In genomic region chr13:58057953-58058870, GRCm38 (mm10) we compare ENCODE assay signal across 8 mouse cellular contexts. TPM values are rescaled to one million over a fixed set of nuclear protein-coding genes. Genes with fewer than 3 reads are reported as not detected.
DNase-seq lines count a peak whose midpoint lies in the region; ATAC-seq and TF ChIP-seq lines count a peak whose summit lies in the region.

No protein-coding gene starts in this region.

- no peaks in the 10 kb centered on the region for H3K36me3 ChIP-seq in heart, adult 2 months (ENCODE audit: control insufficient read depth, insufficient read depth, low read length)
- H3K36me3 ChIP-seq in liver, embryonic 16.5 days (ENCODE audit: control insufficient read depth, insufficient read depth) = no peaks in the 10 kb centered on the region
- no peaks in the 10 kb centered on the region for H3K36me3 ChIP-seq in stomach, embryonic 16.5 days (ENCODE audit: control insufficient read depth, insufficient read depth, low read length)

- H3K4me3 ChIP-seq in heart, adult 2 months = no peak overlapping the region
- no peak overlapping the region for H3K4me3 ChIP-seq in liver, embryonic 16.5 days (ENCODE audit: low read depth, low read length)
- no peak overlapping the region for H3K4me3 ChIP-seq in stomach, embryonic 16.5 days (replicated peaks; ENCODE audit: low read length)
- H3K4me3 ChIP-seq in left cerebral cortex, adult 2 months = no peak overlapping the region

- no peaks in the 10 kb centered on the region for H3K79me2 ChIP-seq in heart, adult 2 months (replicated peaks; ENCODE audit: control insufficient read depth, insufficient read depth, low read length)

- peaks cover 3% of the 10 kb centered on the region; the same call in 1 of the 2 replicates for H3K4me1 ChIP-seq in heart, adult 2 months (ENCODE audit: control insufficient read depth, insufficient read depth, low read length)
- no peaks in the 10 kb centered on the region; the same call in 1 of the 2 replicates for H3K4me1 ChIP-seq in liver, embryonic 16.5 days (ENCODE audit: control insufficient read depth, low read depth, low read length)
- H3K4me1 ChIP-seq in stomach, embryonic 16.5 days (ENCODE audit: control insufficient read depth, insufficient read depth, low read length) = peaks cover 16% of the 10 kb centered on the region

- peak overlapping the region; percentile 54 for H3K27ac ChIP-seq in heart, adult 2 months
- peak overlapping the region; percentile 40; the same call in 1 of the 2 replicates for H3K27ac ChIP-seq in liver, embryonic 16.5 days (ENCODE audit: low read length)
- peak overlapping the region; percentile 82 for H3K27ac ChIP-seq in stomach, embryonic 16.5 days (ENCODE audit: low read length)
- H3K27ac ChIP-seq in left cerebral cortex, adult 2 months = no peak overlapping the region

- no peak overlapping the region for H3K4me2 ChIP-seq in liver, embryonic 16.5 days (ENCODE audit: low read depth, low read length)
- H3K4me2 ChIP-seq in stomach, embryonic 16.5 days (ENCODE audit: low read depth, low read length) = 0 out of 2 replicates have a peak overlapping the region, but pooled peaks have one; percentile 7

- peak; percentile 66 for ATAC-seq in liver, embryonic 16.5 days (ENCODE audit: low read depth)
- ATAC-seq in stomach, embryonic 16.5 days (ENCODE audit: insufficient read depth, low FRiP score) = peak; percentile 86

- no peaks in the 10 kb centered on the region for H3K27me3 ChIP-seq in heart, adult 2 months (ENCODE audit: control insufficient read depth, insufficient read depth, low read length)
- H3K27me3 ChIP-seq in liver, embryonic 16.5 days (ENCODE audit: control insufficient read depth, insufficient read depth, low read depth, low read length) = no peaks in the 10 kb centered on the region
- H3K27me3 ChIP-seq in stomach, embryonic 16.5 days (ENCODE audit: control insufficient read depth, insufficient read depth, low read length) = no peaks in the 10 kb centered on the region

- WGBS in heart, adult 2 months = 34% methylated on average over 17 of the region's 17 CpGs
- WGBS in liver, embryonic 16.5 days (ENCODE audit: insufficient replicate concordance) = 23% methylated on average over 17 of the region's 17 CpGs
- 6% methylated on average over 17 of the region's 17 CpGs for WGBS in stomach, embryonic 16.5 days

- no peak for TF ChIP-seq POLR2A in heart, adult 2 months (IDR thresholded peaks at IDR 0.05; ENCODE audit: insufficient read depth, low read depth, low read length)

- intact Hi-C loops in heart, adult 2 months (cut with DNase I) = no loop called here
- intact Hi-C loops in left cerebral cortex, adult 2 months (cut with DNase I) = no loop called here

- H3K9me3 ChIP-seq in liver, embryonic 16.5 days (replicated peaks; ENCODE audit: control insufficient read depth, low read length) = no peaks in the 10 kb centered on the region
- 0 out of 2 replicates have a peak, but pooled peaks cover 3% of the 10 kb centered on the region for H3K9me3 ChIP-seq in stomach, embryonic 16.5 days (replicated peaks; ENCODE audit: control insufficient read depth, low read length)

- no peak for TF ChIP-seq EP300 in heart, adult 2 months (IDR thresholded peaks at IDR 0.05; ENCODE audit: insufficient read depth, low read depth, low read length)

- TF ChIP-seq CTCF in heart, adult 2 months (IDR thresholded peaks at IDR 0.05) = 0 out of 2 replicates have a peak, but pooled peaks have one; percentile 25
- TF ChIP-seq CTCF in left cerebral cortex, adult 2 months (IDR thresholded peaks at IDR 0.05) = no peak

- H3K9ac ChIP-seq in heart, adult 2 months (ENCODE audit: low read depth, low read length) = no peak overlapping the region
- H3K9ac ChIP-seq in liver, embryonic 16.5 days (ENCODE audit: low read depth, low read length) = no peak overlapping the region
- peak overlapping the region; percentile 38 for H3K9ac ChIP-seq in stomach, embryonic 16.5 days (ENCODE audit: low read length)

- peak; percentile 54 for DNase-seq in layer of hippocampus, adult 9-11 months
- DNase-seq in layer of hippocampus, postnatal 25 days (ENCODE audit: extremely low spot score in 1 of 2, low spot score in 1 of 2) = no peak
- peak; percentile 50 to 56 for DNase-seq in heart, adult 2 months
- peak; percentile 79 for DNase-seq in kidney, adult 11 months
- DNase-seq in cerebellum, adult 9-11 months = no peak
- DNase-seq in left cerebral cortex, adult 2 months (ENCODE audit: extremely low spot score in 1 of 2, low spot score in 2 of 2) = no peak

RNA-seq across cellular contexts. Expression of gene Klhl3, which starts 55.2 kb away (rescaled TPM):
- 10 to 100 TPM; 45.2 to 47.4 TPM for total RNA-seq in layer of hippocampus, postnatal 25 days (2021)
- 1 to 10 TPM; 2.1 to 2.7 TPM for total RNA-seq in heart, adult 2 months (2021)
- 4.3 and 6.7 TPM in 2 replicates for polyA plus RNA-seq in heart, adult 2 months (2012; rRNA removed)
- polyA plus RNA-seq in liver, embryonic 16.5 days (2015; fragmentation: Nextera tagmentation; extraction: Ambion mirVana) = 1.2 and 1.6 TPM in 2 replicates
- polyA plus RNA-seq in stomach, embryonic 16.5 days (2015; fragmentation: Nextera tagmentation; extraction: Ambion mirVana) = 2.8 and 2.9 TPM in 2 replicates
- total RNA-seq in left cerebral cortex, adult 2 months (2021) = 10 to 100 TPM; 32.6 to 36.9 TPM

Comparison
In these comparisons a context has a peak if more than half of its experiments do, and no peak if none do; other contexts are left out.
1. DNase-seq: peak in layer of hippocampus, adult 9-11 months (single experiment), heart, adult 2 months (2 of 2) and kidney, adult 11 months (single experiment); none in layer of hippocampus, postnatal 25 days (0 of 2), cerebellum, adult 9-11 months (single experiment) and left cerebral cortex, adult 2 months (0 of 2).
2. RNA of gene Klhl3, which starts 55.2 kb away (total RNA-seq): 45.2 to 47.4 TPM in layer of hippocampus, postnatal 25 days and 32.6 to 36.9 TPM in left cerebral cortex, adult 2 months; 2.1 to 2.7 TPM in heart, adult 2 months; every median in the first group is over 4 times any median in the second.